Mouse (Mus musculus) G1E (cell line): ENCODE measurements around the gene Med13l.

Source experiments
- CTCF ChIP-seq: IDR thresholded peaks from 2 replicates; pipeline ENCODE4 v1.5.1; 2012; ENCODE audit warnings: low read depth, low read length, inconsistent platforms, mixed read lengths
- GATA1 ChIP-seq: IDR thresholded peaks from 2 replicates; pipeline ENCODE4 v1.6.1; 2012; ENCODE audit warnings: borderline replicate concordance, low read length, inconsistent platforms, mixed read lengths
- TAL1 ChIP-seq: conservative IDR thresholded peaks from 2 replicates; pipeline ENCODE4 v1.6.1; 2012; ENCODE audit warnings: low read depth, low read length, inconsistent platforms, mixed read lengths

DNA sequence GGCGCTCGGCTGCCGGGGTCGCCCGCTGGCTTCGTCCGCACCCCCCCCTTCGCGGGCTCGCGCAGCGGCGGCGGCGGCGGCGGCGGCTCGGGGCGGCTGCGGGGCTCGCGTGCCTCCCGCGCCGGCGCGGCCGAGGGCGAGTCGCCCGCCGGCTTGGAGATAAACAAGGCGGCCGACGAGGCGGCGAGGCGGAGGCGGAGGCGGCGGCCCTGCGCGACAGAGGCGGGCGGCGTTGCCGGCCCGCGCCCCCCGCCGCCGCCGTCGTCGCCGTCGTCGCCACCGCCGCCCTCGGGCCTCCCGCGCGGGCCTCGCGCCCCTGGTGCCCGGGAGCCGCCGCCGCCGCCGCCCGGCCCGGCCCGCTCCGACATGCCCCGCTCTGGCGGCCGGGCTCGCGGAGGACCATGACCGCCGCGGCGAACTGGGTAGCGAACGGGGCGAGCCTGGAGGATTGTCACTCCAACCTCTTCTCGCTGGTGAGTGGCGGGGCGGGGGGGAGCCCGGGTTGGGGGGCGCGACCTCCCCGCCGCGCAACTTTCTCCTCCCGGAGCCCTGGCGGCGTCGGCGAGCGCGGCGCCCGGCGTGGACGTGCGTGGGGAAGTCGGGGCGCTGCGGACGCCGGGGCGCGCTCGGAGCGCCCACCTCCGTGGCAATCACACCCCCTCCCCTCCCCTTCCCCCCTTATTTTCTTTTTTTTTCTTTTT lies at the start of gene Med13l:
- TF ChIP-seq CTCF (no peak), TAL1 (no peak), GATA1 (no peak)
